Mouse (Mus musculus): ENCODE measurements around the gene Ropn1.

Ropn1 gene

DNA sequence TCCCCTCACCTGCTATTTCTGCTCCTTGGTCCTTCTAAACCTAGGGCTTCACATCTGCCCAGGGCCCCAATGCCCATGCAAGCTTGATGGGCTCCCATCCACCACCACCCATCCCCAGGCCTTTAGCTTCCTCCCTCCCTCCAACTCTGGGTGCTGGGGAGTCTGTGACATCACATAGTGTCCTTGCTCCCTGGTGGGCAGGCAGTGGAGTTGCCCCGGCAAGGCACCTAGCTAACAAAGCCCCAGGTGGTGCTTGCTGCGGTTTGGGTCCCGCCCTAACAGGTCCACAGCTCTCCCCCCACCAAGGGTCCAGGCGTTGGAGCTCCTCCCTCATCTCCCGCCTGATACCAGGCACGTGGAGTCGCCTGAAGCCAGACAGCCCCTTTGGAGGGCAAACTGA, at the start of gene Ropn1:
Gene Ropn1, plus strand, starts transcription at position 301 of the 400 bp plus-strand sequence.
- DNase-seq (ENCODE audit: low spot score in 2 of 2) = no peak

DNA sequence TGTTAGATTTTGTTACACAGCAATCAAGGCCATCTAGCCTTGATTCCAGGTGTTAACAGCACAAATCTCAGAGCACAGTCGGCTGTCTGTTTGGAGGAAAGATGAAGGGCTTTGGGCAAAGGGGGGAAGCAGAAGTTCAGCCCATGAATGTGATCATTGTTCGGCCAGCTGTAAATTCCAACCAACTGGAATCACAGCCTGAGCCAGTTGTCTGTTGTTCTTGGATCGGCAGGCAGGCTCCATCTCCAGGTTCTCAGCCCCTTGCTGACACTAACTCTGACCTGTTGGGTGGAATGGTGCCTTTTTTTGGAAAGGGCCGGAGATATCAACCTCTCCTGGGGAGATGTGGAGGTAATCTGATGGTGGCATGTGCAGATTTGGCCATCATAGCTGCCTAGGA, 47.8 kb upstream of the Ropn1 start:
- DNase-seq (ENCODE audit: low spot score in 2 of 2) = no peak

DNA sequence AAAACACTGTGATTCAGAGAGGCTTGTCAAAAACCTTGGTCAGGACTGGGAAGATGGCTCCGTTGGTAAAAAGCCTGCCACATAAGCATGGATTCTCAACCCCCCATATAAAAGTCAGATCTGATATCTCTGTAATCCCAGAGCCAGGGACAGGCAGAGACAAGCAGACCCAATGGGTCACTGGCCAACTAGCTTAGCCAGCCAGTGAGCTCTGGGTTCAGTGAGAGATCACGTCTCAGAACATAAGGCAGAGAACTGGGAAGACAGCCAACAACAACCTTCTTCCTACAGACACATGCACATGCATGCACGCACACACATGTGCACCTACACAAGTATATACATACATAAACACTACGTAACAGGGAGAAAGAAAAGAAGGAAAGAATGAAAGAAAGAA, 46.6 kb upstream of the Ropn1 start:
- DNase-seq (ENCODE audit: low spot score in 2 of 2) = no peak

DNA sequence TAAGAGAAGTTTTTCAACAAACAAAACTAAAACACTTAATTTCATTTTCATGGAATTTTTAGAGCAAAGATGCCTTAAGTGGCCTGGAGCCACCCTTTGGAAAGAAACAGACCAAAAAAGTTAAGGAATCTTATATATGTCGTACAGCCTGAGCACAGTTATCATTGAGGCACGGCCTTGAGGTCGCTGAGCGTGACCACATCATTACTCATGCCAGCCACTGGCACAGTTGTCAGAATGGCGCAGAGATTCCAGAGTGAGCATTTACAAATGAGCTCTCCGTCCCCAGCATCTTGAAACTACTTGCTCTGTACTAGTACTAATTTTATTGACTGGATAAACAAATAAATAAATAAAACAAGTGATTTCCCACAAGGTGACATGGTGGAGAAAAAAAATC, 45.9 kb upstream of the Ropn1 start:
- DNase-seq (ENCODE audit: low spot score in 2 of 2) = no peak

DNA sequence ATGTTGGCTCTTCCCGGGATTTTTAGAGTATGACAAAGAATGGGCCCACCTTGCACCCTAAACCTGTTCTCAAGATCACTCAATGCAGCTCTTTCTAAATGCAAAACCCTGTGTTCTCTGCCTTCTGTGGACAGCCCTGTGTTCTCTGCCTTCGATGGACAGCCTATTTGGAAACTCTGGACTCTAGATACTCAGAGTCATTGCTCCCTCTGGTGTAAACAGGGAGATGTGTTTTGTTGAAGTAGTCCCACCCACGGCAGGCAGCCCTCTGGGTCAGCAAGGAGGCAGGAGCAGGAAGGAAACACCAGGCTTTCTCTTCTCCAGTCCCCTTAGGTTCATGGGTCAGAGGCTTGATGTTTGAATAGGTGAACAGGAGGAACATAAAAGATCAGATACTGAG, 44.0 kb upstream of the Ropn1 start:
- DNase-seq (ENCODE audit: low spot score in 2 of 2) = peak in 1 of 2 experiments; percentile 11

DNA sequence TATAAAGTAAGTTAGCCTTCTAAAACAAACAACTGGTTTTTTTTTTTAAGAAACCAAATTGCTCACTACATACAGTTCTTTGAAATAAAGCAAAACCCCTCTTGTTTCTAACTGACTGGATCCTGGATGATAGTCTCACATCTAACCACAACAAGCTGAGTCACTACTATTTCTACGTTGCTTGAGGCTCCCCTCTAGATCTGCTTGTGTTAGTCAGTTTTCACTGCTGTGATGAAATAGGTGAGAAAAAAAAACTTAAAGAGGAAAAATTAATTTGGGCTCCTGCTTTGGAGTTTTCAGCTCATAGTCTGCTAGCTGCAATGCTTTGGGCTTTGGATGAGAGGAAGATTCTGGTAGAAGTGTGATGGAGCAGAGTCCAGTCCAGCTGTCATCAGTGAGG, 39.6 kb upstream of the Ropn1 start:
- no peak for DNase-seq (ENCODE audit: low spot score in 2 of 2)

DNA sequence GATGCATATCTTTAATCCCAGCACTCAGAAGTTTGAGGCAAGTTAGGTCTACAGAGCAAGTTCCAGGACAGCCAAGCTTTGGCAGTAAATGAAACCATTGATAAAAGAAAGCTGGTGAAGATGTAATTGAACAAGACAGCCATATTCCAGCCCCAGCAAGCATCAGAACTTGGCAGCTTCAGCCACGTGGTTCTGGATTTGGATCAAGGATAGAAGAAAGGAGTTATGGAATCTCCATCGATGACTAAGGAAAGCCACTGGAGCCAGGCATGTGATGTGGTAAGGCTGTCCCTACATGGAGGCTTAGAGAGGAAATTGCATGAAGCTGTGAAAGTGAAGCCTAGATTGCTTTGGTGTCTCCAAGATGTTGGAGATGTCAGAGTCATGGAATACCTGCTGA, 35.7 kb upstream of the Ropn1 start:
- no peak for DNase-seq (ENCODE audit: low spot score in 2 of 2)

DNA sequence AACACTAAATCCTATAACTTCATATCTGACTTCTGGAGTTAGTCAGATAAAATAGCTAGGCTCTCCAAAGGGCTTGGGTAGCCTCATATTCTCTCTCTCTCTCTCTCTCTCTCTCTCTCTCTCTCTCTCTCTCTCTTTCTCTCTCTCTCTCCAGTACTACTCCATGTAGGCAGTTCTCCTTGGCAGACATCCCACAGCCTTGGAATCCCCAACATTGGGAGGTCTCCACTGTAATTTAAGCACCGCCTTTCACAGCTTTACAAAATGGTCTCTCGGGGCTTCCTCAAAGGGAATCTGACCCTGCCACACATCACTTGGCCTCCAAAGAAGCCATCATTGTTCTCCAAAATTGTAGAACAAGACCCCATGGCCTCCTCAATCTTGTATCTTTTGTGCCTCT, 22.1 kb upstream of the Ropn1 start:
- DNase-seq (ENCODE audit: low spot score in 2 of 2) = no peak

DNA sequence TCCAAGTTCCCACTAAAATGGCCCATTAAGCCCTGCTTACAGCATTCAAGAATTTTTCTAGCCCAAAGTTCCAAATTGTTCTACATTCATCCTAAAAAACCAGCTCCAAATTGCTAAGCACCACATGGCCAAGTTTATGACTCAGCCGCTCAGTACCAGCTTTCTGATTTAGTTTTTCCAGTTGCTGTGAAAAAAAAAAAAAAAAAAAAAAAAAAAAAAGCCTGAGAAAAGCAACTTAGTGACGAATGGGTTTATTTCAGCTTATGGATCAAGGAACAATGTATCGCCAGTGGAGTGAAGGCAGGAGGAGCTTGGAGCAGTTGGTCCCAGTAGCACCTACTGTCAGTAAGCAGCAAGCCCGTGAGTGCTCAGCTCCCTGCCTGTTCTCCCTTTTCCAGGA, 21.3 kb upstream of the Ropn1 start:
- peak in 1 of 2 experiments; percentile 62 for DNase-seq (ENCODE audit: low spot score in 2 of 2)

DNA sequence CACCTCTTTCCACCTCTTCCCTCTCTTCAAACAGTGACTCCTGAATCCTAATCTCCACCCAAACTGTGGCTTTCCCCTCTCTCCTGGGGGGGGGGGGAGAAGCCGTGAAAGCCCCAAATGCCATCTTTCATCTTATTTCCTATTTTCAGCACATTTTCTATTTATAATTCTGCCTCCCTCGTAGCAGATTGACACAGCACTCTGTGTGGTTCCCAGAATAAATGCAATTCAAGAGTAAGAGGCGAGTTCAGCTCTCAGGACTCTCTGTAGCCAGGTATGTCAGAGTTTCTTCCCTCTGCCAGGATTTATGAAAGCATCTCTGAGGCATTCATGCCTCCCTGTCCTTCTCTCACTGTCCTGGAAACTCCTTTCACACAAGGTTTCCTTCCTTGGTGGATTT, 14.2 kb upstream of the Ropn1 start:
- no peak for DNase-seq (ENCODE audit: low spot score in 2 of 2)

DNA sequence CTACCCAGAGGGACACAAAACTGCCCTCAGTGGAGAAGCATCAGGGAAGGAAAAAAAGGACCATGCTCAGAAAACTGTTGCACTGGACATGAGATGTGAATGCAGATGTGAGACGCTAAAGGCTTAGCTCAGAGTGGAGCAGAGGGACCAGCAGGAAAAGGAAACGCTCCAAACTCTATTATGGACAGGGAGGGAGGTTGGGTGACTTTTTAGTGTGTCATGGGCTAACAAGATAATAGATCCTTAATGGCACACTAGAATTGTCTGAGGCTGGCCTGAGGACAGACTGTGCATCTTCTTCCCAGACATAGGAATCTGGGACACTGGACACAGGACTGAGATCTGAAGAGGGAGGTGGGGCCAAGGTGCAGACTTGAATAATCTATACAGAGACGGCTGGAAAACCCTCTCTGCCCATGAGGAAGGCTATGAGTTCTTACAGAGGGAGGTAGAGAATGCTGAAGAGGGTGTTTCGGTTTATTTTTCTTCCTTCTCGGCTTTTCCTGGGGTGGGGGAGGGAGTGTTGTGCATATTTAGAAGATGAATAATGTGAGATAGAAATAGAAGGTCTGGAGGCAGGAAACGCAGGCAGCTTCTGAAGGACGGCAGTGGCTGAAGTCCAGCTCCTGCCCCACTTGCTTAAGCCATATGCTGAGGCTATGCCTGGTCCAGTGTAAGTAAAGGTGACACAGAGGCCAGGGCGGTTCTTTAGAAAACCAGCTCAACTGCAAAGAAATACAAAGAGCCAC, 6.0 kb upstream of the Ropn1 start:
- DNase-seq (ENCODE audit: low spot score in 2 of 2) = peak in 1 of 2 experiments; percentile 76

DNA sequence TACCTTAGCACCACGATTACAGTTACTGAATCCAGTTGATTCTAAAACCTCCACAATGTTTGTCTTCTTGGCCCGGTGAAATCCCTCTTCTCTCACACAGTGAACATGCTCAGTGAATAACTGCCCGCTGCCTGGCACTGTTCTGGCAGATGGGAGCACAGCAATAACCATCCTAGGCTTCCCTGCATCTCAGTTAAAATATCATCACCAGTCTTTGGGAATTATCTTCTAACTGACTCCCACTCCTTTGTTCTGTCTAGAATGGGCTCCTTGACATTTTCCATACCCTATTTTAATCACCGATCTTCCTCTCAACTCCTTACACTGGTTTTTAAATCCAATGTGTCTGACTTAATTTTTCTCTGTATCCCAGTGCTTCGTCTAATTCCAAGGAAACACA, 3.3 kb downstream of the Ropn1 start:
- no peak for DNase-seq (ENCODE audit: low spot score in 2 of 2)

DNA sequence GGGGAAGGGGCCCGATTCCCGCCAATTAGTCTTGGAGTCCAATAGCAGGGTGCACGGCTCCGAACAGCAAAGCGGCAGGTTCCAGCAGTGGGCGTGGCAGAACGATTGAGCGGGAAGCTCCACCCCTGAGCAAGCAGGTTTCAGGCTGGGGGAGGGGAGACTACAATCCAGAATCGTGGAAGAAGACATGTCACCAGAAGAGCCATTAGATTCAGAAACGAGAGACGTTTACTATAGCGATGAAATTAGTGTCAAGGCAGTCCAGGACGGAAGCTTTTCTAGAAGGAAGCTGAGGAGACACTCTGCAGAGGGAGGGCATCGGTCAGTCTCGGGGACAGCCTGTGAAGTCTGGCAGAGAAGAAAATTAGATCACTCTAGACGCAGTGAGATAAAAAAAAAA, 7.8 kb downstream of the Ropn1 start:
- peak in 1 of 2 experiments; percentile 43 for DNase-seq (ENCODE audit: low spot score in 2 of 2)

DNA sequence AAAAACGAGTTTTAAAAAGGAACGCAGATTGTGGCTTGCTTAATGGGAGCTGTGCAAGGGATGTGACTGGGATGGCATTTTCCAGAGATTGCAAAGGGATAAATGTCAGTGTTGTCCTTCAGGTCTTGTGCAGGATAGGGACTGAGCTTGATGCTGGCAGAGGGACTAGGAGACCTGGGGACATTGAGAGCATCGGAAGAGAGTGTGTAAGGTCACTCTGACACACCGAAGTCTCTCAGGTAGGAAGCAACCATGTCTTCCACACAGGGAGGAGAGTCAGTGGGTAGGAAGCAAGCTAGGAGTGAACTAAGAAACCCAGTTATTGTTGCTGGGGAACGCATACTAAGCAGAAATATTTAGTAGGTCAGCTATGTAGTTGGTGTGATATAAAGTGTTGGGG, 8.3 kb downstream of the Ropn1 start:
- no peak for DNase-seq (ENCODE audit: low spot score in 2 of 2)

DNA sequence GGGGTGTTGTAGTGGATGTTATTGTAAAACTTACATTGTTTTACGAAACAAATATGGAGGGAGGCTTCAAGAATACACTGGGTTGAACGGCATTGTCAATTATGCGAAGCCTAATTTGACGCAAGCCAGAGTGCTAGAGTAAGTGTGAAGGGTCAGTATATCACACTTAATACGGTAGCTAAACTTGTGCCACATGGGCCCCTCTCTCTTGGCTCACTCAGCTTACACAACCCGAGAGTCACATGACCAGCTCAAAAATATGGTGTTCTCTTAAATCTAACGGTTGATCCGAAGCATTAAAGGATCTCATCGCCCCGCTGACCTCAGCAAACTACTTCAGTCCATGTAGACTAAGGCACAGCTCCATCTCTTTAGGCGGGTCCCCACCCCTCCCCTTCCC, 8.7 kb downstream of the Ropn1 start:
- no peak for DNase-seq (ENCODE audit: low spot score in 2 of 2)

DNA sequence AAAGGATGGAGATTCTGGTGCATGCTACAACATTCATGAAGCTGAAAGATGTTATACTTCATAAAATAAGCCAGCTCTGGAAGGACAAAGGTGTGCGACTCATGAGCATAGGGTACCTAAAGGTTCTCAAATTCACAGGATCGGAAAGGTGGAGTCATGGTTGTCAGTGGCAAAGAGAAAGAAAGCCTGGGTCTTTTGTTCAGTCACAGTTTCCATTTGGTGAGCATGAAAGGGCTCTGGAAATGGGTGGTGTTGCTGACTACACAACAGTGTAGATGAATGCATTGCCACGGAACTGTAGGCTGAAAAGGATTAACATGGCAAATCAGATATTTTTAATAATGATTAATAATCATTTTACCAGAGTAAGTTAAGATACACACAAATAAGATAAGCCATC, 14.8 kb downstream of the Ropn1 start:
- no peak for DNase-seq (ENCODE audit: low spot score in 2 of 2)

DNA sequence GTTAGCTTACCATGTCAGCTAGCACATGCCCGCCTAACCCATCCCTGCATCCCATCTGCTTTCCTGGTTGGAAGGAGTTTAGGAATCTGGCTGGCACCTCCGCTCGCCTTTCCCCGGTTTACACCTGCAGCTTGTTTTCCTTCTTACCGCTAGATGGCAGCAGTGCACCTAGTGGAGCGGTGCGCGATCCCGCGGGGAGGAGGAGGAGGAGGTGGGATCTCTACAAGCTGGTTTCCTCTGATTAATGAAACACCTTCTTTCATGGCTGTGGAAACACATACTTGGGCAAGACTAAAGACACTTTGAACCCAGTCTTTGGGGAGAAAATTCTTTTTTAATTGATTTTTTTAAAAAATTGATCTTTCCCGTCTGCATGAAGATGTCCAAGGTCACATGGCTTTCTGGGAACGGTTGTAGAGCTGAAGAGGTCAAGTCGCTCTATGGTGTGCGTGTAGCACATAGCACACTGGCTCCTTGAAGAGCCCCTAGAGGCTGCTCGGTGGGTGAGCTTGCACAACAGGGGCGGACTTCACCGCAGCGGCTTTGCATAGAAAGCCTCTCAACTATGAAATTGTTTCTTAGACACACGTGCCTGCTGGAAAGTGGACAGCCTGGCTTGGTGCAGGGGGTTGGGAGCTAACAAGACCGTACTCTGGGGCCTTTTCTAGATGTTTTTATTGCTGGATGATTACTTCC, 17.5 kb downstream of the Ropn1 start:
- peak; percentile 62 to 76 for DNase-seq (ENCODE audit: low spot score in 2 of 2)

DNA sequence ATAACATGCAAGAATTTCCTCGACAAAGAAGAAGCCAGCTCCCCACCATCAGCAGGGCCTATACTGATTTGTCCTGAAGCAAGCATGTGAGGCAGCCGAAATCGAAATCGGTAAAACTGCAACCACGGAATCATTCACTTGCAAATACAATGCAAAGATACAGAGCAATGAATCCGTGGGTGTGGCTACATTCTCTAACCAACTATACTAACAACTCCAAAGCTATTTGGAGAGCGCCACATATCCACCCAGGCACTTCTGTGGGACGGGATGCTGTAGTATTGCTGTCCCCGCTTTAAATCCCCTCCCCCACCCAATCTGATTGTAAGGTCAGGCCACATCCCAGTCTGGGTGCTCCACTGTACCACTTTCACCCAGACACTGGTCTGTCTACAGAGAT, 18.6 kb downstream of the Ropn1 start:
- DNase-seq (ENCODE audit: low spot score in 2 of 2) = no peak

DNA sequence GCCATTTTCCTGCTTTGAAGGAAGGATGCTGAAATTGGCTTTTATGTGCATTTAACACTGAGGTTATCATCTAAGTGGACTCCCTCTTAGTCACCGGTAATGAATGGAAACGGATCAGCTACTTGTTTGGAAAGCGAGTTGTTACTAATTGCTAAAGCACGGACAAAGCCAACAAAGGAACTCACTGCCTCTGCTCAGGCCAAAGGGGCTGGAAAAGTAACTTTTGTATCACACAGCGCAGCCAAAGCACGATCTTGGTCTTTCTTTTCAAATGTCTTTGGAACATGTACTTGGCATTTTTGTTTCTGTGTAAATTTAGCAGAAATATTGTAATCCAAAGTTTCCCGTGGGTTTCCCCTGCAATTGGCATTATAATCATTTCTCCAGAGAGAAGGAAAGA, 22.2 kb downstream of the Ropn1 start:
- no peak for DNase-seq (ENCODE audit: low spot score in 2 of 2)

DNA sequence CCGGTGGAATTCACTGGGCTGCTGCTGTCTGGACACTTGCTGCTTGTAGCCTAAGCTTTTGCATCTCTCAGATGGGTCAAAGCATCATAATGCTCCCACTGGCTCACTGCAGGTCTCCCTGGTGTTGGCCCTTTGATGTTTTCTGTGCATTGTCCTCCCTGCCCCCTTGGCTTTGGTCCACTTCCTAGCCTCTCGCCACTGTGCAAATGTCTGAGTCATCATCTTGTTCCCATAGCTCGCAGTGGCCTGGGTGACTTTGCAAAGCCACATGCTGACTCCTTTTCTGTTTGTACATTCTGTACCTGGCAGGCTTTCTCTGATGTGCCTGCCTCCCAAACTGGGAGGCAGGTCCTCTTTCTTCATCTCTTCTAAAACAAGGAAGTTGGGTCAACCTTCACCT, 23.1 kb downstream of the Ropn1 start:
- no peak for DNase-seq (ENCODE audit: low spot score in 2 of 2)

DNA sequence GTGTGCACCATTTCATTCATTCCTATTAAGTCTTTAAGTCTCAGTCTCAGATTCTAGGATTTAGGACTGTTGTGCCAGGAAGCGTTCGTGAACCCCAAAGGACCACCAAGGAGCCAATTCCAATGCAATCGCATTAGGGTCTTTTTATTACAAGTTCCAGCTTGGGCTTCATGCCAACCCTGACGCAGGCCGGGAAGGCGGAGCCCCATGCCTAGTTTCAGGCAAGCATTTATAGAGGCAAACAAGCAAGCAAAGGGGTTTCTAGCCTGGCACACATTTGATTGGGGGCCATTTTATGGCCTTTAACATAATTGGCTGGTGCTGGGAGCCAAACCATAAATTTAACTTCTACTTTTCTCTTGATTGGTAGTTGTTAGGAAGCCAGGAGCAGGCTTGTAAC, 24.6 kb downstream of the Ropn1 start:
- no peak for DNase-seq (ENCODE audit: low spot score in 2 of 2)

DNA sequence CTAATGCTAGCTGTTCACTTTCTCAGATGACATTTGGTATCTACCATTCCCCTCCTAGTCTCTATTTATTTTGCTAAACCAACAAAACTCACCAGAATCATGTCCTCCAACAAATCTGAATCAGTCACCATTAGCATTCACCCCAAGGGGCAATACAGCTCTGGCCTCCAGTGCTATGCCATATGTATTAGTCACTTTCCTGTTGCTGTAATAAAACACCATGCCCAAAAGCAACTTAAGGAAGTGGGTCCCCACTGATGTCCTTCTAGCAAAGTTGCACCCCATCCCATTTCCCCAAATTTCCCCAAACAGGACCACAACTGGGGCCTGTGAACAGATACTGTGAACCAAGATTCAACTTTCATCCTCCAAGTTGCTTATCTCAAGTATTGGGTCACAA, 32.1 kb downstream of the Ropn1 start:
- no peak for DNase-seq (ENCODE audit: low spot score in 2 of 2)

DNA sequence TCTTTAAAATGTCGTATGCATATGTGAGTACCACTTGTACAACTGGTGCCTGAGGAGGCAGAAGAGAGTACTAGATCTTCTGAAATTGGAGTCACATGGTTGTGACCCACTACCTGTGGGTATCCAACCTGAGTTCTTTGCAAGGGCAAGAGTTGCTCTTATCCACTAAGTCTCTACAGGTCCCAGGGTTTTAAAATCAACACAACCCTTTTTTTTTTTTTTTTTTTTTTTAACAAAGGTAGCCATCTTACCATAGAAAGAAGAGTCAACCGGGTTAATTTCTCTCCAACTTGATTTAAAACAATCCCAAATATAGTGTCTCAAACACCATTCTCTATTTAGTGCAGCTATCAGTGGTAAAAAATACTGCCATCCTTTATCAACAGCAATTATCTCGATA, 40.2 kb downstream of the Ropn1 start:
- DNase-seq (ENCODE audit: low spot score in 2 of 2) = no peak
